Mouse (Mus musculus) heart, postnatal 0 days (tissue): Measurements from ENCODE around the gene Itga11.

ENCODE experiments used
- CTCF ChIP-seq: IDR thresholded peaks from 2 replicates; pipeline ENCODE4 v1.5.1; 2016; ENCODE audit warnings: antibody characterized with exemption, control low read depth, low read depth
- EP300 ChIP-seq: IDR thresholded peaks from 2 replicates; pipeline ENCODE4 v1.6.1; 2016; ENCODE audit warnings: antibody characterized with exemption, low read depth

DNA sequence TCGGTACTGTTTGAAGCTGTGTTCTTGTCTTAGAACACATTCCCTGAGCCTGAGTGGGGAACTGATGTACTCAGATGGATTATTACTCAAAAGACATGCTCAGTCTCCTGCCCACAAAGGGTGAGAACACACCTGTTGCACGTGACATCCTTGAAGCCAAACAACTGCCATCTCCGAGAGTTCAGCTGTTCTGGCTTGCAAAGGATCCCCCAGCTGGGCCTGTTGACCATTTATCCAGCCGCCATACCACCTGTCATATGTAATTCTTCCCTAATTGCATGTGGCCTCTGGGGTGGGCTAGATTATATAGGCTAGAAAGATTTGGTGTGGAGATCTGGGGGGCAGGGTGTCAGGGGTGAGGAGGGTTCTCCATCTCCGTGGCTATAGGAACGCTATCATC, 143.2 kb downstream of the Itga11 start:
- TF ChIP-seq EP300, result no peak
- TF ChIP-seq CTCF, result no peak
